Mouse (Mus musculus): Measurements from ENCODE around the gene Gm3250.
"Not testable (repeated sequence)": the region's sequence is repeated elsewhere in the genome, so short reads cannot be mapped to it uniquely, and the experiment has no call there.

The Gm3250 gene

GRCm38 (mm10) chr10:77782442-77782841 lies at the start of gene Gm3250:
Gm3250 (minus strand) TSS chr10:77782542.
- not testable (repeated sequence) for DNase-seq (ENCODE audit: inconsistent age in 2 of 2, low spot score in 1 of 2)

DNA sequence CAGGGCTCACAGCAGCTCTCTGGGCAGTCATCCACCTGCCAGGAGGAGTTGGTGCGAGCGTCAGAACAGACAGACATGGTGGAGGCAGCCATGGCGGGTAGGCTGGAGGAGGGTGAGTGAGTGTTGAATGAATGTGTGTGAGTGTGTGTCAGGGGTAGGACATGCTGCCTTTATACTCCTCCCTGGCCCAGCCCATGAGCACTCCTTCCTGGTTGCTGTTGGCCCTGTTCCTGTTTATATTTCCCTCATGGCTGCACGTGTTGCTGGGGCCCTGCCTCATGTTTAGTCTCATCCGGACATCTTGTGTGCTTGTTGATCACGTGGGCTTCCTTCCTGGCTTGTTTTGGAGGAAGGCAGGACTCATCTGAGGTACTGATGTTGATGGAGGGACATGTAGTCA lies 44.6 kb upstream of the Gm3250 start, which contains the start of gene Krtap10-4:
Krtap10-4 (minus strand) TSS at position 145 of the 400 bp plus-strand sequence.
- DNase-seq (ENCODE audit: inconsistent age in 2 of 2, low spot score in 1 of 2) = no peak

DNA sequence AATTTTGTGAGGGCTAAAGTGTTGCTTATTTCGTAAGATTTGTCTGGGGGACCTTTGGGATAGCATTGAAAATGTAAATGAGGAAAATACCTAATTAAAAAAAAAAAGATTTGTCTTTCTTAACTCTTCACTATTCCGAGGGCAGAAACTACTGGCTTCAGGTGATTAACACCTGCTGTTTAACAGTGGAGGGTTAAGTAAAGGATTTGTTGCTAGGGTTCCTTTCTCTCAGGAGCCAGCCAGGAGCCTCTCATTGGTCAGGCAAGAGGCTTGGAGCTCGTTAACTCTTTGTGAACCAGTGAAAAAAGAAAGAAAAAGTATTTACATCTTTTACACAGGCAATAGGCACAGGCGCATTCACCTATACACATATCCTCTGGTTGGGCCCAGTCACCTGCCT lies 36.9 kb upstream of the Gm3250 start:
- DNase-seq (ENCODE audit: inconsistent age in 2 of 2, low spot score in 1 of 2) = no peak

GRCm38 (mm10) chr10:77818523-77818922 lies 36.2 kb upstream of the Gm3250 start:
- DNase-seq (ENCODE audit: inconsistent age in 2 of 2, low spot score in 1 of 2) = no peak

- peak in 1 of 2 experiments; percentile 54 for DNase-seq (ENCODE audit: inconsistent age in 2 of 2, low spot score in 1 of 2)
Measured at GRCm38 (mm10) chr10:77815514-77815913, 33.2 kb upstream of the Gm3250 start.

DNA sequence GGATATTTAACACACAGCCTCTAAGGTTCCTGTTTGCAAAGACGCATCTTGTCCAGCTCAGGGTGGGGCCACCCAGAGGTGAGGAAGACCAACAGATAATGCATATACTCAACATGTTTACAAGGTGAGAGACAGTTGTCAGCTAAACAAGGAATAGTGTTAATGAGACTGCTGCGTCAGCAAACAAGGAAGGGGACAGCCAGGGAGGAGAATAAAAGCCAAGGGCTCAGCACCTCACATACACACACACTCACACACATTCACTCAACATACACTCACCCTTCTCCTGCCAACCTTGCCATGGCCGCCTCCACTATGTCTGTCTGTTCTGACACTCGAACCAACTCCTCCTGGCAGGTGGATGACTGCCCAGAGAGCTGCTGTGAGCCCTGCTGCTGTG lies 32.0 kb upstream of the Gm3250 start, which contains the start of gene Gm2696:
Gm2696 (plus strand) TSS at position 301 of the 400 bp plus-strand sequence.
- DNase-seq (ENCODE audit: inconsistent age in 2 of 2, low spot score in 1 of 2) = no peak

DNA sequence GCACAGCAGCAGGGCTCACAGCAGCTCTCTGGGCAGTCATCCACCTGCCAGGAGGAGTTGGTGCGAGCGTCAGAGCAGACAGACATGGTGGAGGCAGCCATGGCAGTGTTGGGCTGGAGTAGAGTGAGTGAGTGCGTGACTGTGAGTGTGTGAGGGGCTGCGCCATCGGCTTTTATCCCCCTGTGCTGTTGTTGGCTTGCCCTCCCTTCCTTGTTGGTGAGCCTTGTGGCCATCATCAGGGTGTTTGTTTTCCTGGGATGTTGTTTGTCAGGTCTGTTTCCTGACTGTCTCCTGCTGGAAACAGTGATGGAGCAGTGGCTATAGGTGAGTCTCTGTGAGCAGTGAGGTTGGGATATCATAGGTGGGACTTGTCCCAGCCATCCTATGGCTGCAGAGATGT lies 29.4 kb upstream of the Gm3250 start, which contains the start of gene Gm9507:
Gm9507 (minus strand) TSS at position 101 of the 400 bp plus-strand sequence.
- DNase-seq (ENCODE audit: inconsistent age in 2 of 2, low spot score in 1 of 2) = no peak

DNA sequence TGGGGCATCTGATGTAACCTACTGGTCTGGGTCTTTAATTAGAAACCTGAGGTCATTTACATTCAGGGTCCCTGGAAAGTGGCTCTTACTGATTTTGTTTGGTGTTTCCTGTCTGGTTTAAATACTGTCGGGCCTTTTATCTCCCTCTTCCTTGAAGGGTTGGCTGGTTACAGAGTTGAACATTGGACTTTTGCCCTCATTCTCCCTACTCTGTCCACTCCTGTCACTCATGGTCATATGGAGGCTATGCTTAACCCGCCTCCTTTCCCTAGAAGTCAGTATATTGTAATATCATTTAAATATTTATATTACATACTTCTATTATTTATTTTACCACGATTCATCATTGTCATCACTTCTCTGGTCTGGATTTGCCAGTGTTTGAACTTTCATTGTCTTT lies 21.8 kb upstream of the Gm3250 start:
- DNase-seq (ENCODE audit: inconsistent age in 2 of 2, low spot score in 1 of 2) = no peak

- DNase-seq (ENCODE audit: inconsistent age in 2 of 2, low spot score in 1 of 2) = no peak
Measured at GRCm38 (mm10) chr10:77798921-77799508, 16.7 kb upstream of the Gm3250 start, which contains the start of gene Gm19668. Gm19668 (minus strand) TSS chr10:77799133.

DNA sequence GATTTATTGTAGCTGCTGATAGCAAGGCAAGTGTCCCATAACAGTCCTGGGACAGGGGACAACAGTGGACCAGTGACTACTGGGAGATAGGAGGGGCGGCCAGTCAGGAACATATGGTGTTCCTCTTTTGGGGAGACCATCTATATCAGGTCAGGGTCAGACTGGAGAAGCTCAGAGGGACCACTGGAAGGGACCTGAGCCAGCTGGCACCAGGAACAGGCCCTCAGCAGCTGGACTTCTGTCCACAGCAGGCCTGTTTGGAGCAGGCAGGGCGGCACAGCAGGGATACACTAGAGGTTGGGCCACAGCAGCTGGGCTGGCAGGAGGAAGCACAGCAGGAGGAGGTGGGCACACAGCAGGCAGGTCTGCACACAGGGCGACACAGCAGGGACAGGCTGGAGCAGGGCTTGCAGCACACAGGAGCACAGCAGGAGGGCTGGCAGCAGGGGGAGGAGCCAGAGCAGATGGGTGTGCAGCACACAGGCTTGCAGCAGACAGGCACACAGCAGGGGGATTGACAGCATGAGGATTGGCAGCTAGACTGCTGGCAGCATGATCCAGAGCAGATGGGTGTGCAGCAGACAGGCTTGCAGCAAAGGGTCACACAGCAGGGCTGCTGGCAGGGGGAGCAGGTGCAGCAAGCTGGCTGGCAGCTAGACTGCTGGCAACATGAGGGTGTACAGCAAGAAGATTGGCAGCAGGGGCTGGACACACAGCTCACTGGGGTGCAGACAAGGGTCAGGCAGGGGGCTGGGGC lies 16.0 kb upstream of the Gm3250 start:
- not testable (repeated sequence) for DNase-seq (ENCODE audit: inconsistent age in 2 of 2, low spot score in 1 of 2)

- no peak for DNase-seq (ENCODE audit: inconsistent age in 2 of 2, low spot score in 1 of 2)
Measured at GRCm38 (mm10) chr10:77797677-77798076, 15.3 kb upstream of the Gm3250 start.

- DNase-seq (ENCODE audit: inconsistent age in 2 of 2, low spot score in 1 of 2) = no peak
Measured at GRCm38 (mm10) chr10:77794976-77795375, 12.6 kb upstream of the Gm3250 start, which contains the start of gene Gm9639. Gm9639 (minus strand) TSS chr10:77795076.

GRCm38 (mm10) chr10:77788621-77789020 lies 6.3 kb upstream of the Gm3250 start:
- no peak for DNase-seq (ENCODE audit: inconsistent age in 2 of 2, low spot score in 1 of 2)

- DNase-seq (ENCODE audit: inconsistent age in 2 of 2, low spot score in 1 of 2) = not testable (repeated sequence)
Measured at GRCm38 (mm10) chr10:77787876-77788275, 5.5 kb upstream of the Gm3250 start, which contains the start of gene Gm7137. Gm7137 (minus strand) TSS chr10:77788200.

DNA sequence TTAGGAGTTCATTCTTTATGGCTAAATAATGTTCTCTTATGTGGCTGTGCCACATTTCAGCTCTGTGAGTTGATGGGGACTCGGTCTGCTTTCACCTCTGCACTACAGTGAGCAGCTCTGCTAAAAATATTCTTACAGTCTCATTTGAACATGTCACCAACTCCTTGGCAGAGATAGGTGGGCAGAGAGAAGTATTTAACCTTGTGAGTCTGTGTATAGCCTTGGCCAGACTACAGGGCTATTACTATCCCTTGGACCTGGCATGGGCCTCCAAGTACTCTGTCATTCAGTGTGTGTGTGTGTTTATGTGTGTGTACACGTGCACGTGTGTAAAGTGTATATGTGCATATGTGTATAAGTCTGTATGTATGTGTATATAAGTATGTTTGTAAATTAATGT lies 1.1 kb upstream of the Gm3250 start:
- DNase-seq (ENCODE audit: inconsistent age in 2 of 2, low spot score in 1 of 2) = not testable (repeated sequence)

DNA sequence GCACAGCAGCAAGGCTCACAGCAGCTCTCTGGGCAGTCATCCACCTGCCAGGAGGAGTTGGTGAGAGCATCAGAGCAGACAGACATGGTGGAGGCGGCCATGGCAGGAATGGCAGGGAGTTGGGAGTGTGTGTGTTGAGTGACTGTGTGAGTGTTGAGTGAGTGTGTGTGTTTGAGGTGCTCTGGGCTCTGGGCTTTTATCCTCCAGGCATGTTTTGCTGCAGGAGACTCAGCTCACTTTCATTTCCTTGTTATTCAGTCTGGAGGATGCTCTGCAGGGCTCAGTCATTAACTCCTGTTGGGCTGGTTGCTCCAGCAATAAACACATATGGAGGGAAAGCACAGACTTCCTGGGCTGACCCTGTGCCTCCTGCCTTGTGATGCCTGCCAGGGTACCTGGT lies 5.5 kb downstream of the Gm3250 start, which contains the start of gene Gm7138:
Gm7138 (minus strand) TSS at position 101 of the 400 bp plus-strand sequence.
- not testable (repeated sequence) for DNase-seq (ENCODE audit: inconsistent age in 2 of 2, low spot score in 1 of 2)

GRCm38 (mm10) chr10:77772142-77772541 lies 10.2 kb downstream of the Gm3250 start:
- DNase-seq (ENCODE audit: inconsistent age in 2 of 2, low spot score in 1 of 2) = not testable (repeated sequence)

GRCm38 (mm10) chr10:77771225-77771624 lies 11.1 kb downstream of the Gm3250 start, which contains the start of gene Gm3238:
Gm3238 (minus strand) TSS chr10:77771325.
- not testable (repeated sequence) for DNase-seq (ENCODE audit: inconsistent age in 2 of 2, low spot score in 1 of 2)

DNA sequence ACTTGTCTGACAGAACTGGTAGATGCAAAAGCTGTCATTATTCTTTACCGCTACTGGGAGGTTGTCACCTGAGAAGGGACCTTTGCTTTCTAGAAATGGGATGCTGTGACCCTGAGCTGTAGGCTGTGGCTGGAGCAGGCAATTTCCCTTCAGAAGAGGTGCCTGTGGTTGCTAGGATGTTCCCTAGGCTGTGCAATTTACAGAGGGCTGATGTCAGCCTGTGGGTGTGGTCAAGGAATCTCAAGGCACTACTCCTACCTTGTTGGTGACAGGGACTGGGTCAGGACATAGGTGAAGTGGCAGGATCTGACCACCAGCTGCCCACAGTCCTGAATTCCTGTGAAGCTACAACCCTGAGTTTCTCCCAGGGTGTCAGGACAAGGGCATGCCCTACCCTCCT lies 12.6 kb downstream of the Gm3250 start:
- no peak for DNase-seq (ENCODE audit: inconsistent age in 2 of 2, low spot score in 1 of 2)

DNA sequence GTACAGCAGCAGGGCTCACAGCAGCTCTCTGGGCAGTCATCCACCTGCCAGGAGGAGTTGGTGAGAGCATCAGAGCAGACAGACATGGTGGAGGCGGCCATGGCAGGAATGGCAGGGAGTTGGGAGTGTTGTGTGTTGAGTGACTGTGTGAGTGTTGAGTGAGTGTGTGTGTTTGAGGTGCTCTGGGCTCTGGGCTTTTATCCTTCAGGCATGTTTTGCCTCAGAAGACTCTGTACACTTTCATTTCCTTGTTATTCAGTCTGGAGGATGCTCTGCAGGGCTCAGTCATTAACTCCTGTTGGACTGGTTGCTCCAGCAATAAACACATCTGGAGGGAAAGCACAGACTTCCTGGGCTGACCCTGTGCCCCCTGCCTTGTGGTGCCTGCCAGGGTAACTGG lies 22.8 kb downstream of the Gm3250 start, which contains the start of gene Gm3233:
Gm3233 (minus strand) TSS at position 101 of the 400 bp plus-strand sequence.
- not testable (repeated sequence) for DNase-seq (ENCODE audit: inconsistent age in 2 of 2, low spot score in 1 of 2)

GRCm38 (mm10) chr10:77753448-77753847 lies 28.9 kb downstream of the Gm3250 start:
- no peak for DNase-seq (ENCODE audit: inconsistent age in 2 of 2, low spot score in 1 of 2)

DNA sequence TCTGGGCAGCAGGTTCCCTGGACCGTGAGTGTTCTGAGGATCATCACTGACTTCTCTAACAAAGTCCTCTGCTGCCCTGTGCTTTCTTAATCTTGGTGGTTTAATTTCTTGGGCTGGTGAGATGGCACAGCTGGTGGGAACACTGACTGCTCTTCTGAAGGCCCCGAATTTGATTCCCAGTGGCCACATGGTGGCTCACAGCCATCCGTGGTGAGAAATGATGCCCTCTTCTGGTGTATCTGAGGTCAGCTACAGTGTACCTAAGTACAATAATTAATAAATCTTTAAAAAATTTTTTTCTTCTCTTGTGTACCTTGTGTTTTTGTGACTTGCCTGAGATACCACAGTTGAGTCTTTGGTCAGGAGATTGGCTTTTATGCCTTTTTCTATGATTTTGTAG lies 30.0 kb downstream of the Gm3250 start:
- DNase-seq (ENCODE audit: inconsistent age in 2 of 2, low spot score in 1 of 2) = not testable (repeated sequence)
